Mouse (Mus musculus): ENCODE results near the gene Frat2. TPM values are rescaled to one million over a fixed set of nuclear protein-coding genes. Genes with fewer than 3 reads are reported as not detected.

Gene Frat2
- polyA plus RNA-seq (2017; shearing (Covaris generic)) = 0.55 TPM

GRCm38 (mm10) chr19:41847992-41848851, at the start of gene Frat2:
Gene Frat2 (minus strand): TSS chr19:41848132.

GRCm38 (mm10) chr19:41895460-41896318, 47.8 kb upstream of the Frat2 start, which contains the start of gene Rrp12:
Gene Rrp12 (minus strand): TSS chr19:41896173.

GRCm38 (mm10) chr19:41829381-41830105, 18.4 kb downstream of the Frat2 start, which contains the start of gene Frat1:
Gene Frat1 (plus strand): TSS chr19:41829970.

GRCm38 (mm10) chr19:41801742-41802369, 46.1 kb downstream of the Frat2 start, which contains the start of gene Arhgap19:
Gene Arhgap19 (minus strand): TSS chr19:41802047.

Other genes with a start within 250 kb of the Frat2 start
- gene Slit1, start 104.5 kb downstream of the Frat2 start, polyA plus RNA-seq (2017; shearing (Covaris generic)) = not detected
- 4.4 TPM for gene Arhgap19, start 46.1 kb downstream of the Frat2 start, polyA plus RNA-seq (2017; shearing (Covaris generic))
- 2.8 TPM for gene Frat1, start 18.2 kb downstream of the Frat2 start, polyA plus RNA-seq (2017; shearing (Covaris generic))
- gene Rrp12, start 48.0 kb upstream of the Frat2 start, polyA plus RNA-seq (2017; shearing (Covaris generic)) = 24.3 TPM
- gene Pgam1, start 63.8 kb upstream of the Frat2 start, polyA plus RNA-seq (2017; shearing (Covaris generic)) = 140 TPM
- gene Exosc1, start 85.3 kb upstream of the Frat2 start, polyA plus RNA-seq (2017; shearing (Covaris generic)) = 102 TPM
- 74.9 TPM for gene Zdhhc16, start 85.3 kb upstream of the Frat2 start, polyA plus RNA-seq (2017; shearing (Covaris generic))
- 94.0 TPM for gene Mms19, start 133.0 kb upstream of the Frat2 start, polyA plus RNA-seq (2017; shearing (Covaris generic))
- 4.8 TPM for gene Ubtd1, start 133.6 kb upstream of the Frat2 start, polyA plus RNA-seq (2017; shearing (Covaris generic))
- not detected for gene Ankrd2, start 187.9 kb upstream of the Frat2 start, polyA plus RNA-seq (2017; shearing (Covaris generic))
- gene Hoga1, start 197.5 kb upstream of the Frat2 start, polyA plus RNA-seq (2017; shearing (Covaris generic)) = not detected
- gene 4933411K16Rik, start 204.1 kb upstream of the Frat2 start, polyA plus RNA-seq (2017; shearing (Covaris generic)) = not detected
- gene Morn4, start 238.2 kb upstream of the Frat2 start, polyA plus RNA-seq (2017; shearing (Covaris generic)) = 0.76 TPM
- gene Pi4k2a, start 242.3 kb upstream of the Frat2 start, polyA plus RNA-seq (2017; shearing (Covaris generic)) = 3.6 TPM